Mouse (Mus musculus) gastrocnemius, postnatal 10 days (tissue): ENCODE results near the gene Lzic. TPM values are rescaled to one million over a fixed set of nuclear protein-coding genes. Genes with fewer than 3 reads are reported as not detected.

Experiments
- DNase-seq: peaks from one replicate; pipeline ENCODE4 v3.0.0; 2021; ENCODE audit warnings: mixed read lengths
- microRNA-seq, 2 experiments: library from miRNA; unstranded; fragments of <30 nt; microRNA quantifications; one replicate each; pipeline ENCODE4 v1.2.0; 2021
- total RNA-seq, 2 experiments: library from RNA; stranded (reverse); gene quantifications; 2 replicates each; pipeline ENCODE4 v1.2.3; 2021

The Lzic gene
- total RNA-seq, 2 experiments from 2014 or later: 17.0 to 21.5 TPM

GRCm38 (mm10) chr4:149527621-149528354 is 42.8 kb downstream of the Lzic start:
- DNase-seq: no peak

GRCm38 (mm10) chr4:149529691-149530090 is 44.7 kb downstream of the Lzic start:
- no peak for DNase-seq

DNA sequence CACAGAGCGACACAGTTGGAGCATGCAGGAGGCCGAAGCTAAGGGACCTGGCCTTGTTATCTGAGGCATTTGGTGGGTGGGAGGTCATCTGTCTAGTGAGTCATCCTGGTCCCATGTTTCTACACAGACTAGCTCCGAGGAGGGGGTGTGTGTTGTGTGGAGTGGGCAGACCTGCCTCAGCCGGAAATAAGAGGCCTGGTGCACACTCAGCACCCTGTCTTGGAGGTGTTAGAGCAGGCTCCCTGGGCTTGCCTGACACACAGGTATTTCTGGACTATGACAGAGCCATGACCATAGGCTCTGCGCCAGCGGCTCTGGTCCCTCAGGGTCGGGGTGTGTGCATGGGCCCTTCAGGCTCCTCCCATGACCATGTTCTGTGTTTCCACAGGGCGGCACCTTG is 54.4 kb downstream of the Lzic start:
- no peak for DNase-seq

DNA sequence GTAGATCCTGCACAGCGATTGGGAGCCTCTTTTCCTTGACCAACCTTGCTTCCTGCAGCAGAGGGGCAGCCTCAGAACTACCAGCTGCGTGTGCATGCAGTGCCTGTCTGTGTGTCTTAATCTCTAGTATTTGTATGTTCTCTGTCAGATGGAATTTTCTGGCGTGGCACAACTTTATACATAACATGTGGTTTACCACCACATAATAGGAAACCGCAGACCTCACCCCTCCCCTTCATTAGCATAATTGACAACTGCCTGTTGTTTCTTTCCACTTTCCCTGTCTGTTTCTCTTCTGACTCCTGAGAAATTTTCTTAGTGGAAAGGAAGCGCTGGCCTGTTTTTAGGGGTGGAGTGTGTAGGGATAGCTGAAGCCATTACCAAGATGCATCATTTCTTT is 56.9 kb downstream of the Lzic start:
- DNase-seq: no peak

- no peak for DNase-seq
Measured at GRCm38 (mm10) chr4:149542431-149542830, 57.4 kb downstream of the Lzic start.

DNA sequence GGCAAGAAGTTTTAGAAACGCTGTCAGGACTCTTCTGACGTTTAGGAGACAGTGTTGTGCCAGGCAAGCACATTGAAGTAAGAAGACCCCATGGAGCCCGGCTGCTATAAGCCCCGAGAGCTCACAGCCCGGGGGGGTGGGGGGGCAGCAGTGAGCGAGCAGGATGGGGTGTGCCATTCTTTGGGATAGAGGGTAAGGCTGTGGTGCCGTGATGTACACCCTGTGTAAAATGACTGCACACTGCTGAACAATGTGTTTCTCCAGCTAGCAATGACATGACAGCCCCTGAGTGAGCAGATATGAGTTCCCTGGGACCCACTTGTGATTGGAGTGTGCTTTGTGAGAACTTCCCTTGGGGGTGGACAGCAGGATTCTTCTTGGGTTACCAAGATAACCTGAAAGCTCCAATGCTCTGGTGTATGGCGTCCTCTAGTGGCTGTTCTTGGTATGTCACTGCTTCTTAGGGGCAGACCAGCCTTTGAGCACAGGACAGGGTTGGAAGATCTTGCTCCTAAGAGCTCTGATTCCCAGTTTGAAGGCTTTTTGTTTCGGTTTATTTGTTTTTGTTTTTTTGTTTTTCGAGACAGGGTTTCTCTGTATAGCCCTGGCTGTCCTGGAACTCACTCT is 58.0 kb downstream of the Lzic start:
- DNase-seq: peak; percentile 93

DNA sequence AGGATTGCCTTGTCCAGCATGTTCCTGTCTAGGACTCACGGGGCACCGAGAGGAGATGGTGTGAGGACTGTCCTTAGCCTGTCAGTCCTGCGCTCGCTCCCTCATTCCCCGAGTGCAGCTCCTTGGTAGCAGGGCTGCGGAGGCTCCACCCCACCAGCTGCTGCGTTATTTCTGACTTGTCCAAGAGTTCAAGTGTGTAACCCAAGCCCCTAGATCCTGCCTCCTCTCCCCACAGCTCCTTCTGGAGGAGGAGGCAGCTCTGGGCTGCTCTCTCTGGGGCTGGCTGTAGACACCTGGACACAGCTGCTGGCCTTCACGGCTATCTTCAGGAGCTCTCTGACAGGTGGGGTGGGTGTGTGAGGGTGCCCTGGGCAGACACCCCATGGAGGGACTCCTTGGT is 59.9 kb downstream of the Lzic start:
- DNase-seq: no peak

Small RNA genes lying within 50 kb of the gene (microRNA-seq; reads per million reads assigned to microRNA genes)
- 0 to 0.64 reads per million in 2 experiments for gene Mir5616

Other genes with a start within 250 kb of the Lzic start
- gene Kif1b, start 177.5 kb upstream of the Lzic start, total RNA-seq: 100 to 1,000 TPM; 245 to 257 TPM
- 10 to 100 TPM; 45.4 to 49.7 TPM for gene Ube4b, start 58.5 kb upstream of the Lzic start, total RNA-seq
- 10 to 100 TPM in 1 of 2 experiments, 1 to 10 TPM in 1; 8.3 to 10.0 TPM for gene Rbp7, start 30.3 kb upstream of the Lzic start, total RNA-seq
- not detected for gene Tmem274, start 7.9 kb upstream of the Lzic start, total RNA-seq
- 10 to 100 TPM; 16.0 to 16.1 TPM for gene Nmnat1, start within 50 bp of the Lzic start, total RNA-seq
- 10 to 100 TPM; 61.4 to 76.9 TPM for gene Ctnnbip1, start 33.0 kb downstream of the Lzic start, total RNA-seq
- 10 to 100 TPM; 63.5 to 69.0 TPM for gene Clstn1, start 101.2 kb downstream of the Lzic start, total RNA-seq
- 10 to 100 TPM in 1 of 2 experiments, 1 to 10 TPM in 1; 9.8 to 16.1 TPM for gene Pik3cd, start 217.3 kb downstream of the Lzic start, total RNA-seq